Mouse (Mus musculus) neural tube, embryonic 13.5 days (tissue): ENCODE data around the gene St8sia1. TPM values are rescaled to one million over a fixed set of nuclear protein-coding genes. Genes with fewer than 3 reads are reported as not detected.
A peak's percentile ranks its signal among the peaks of the same experiment; 100 is the strongest.

Source experiments
- ATAC-seq: fragments of 200-750 bp; cut with Nextera tagmentation; 2 replicates; pipeline ENCODE4 v1.8.0; 2017; ENCODE audit warnings: low read depth, mild to moderate bottlenecking, moderate TSS enrichment, moderate library complexity
- H3K27ac ChIP-seq: fragments of 300-500 bp; sonication (generic); replicated peaks from 2 replicates; pipeline ENCODE4 v1.5.1; 2015; ENCODE audit warnings: moderate library complexity, mild to moderate bottlenecking, inconsistent platforms
- H3K27me3 ChIP-seq: fragments of 300-500 bp; sonication (generic); 2 replicates; pipeline ENCODE4 v1.6.1; 2015; ENCODE audit warnings: mild to moderate bottlenecking, inconsistent platforms
- H3K36me3 ChIP-seq: fragments of 300-500 bp; sonication (generic); 2 replicates; pipeline ENCODE4 v1.6.1; 2015; ENCODE audit warnings: mild to moderate bottlenecking, inconsistent platforms
- H3K4me1 ChIP-seq: fragments of 300-500 bp; sonication (generic); replicated peaks from 2 replicates; pipeline ENCODE4 v1.6.1; 2015; ENCODE audit warnings: inconsistent platforms
- H3K4me2 ChIP-seq: fragments of 300-500 bp; sonication (generic); 2 replicates; pipeline ENCODE4 v1.6.1; 2015; ENCODE audit warnings: inconsistent platforms, mild to moderate bottlenecking, moderate library complexity
- H3K4me3 ChIP-seq: fragments of 300-500 bp; sonication (generic); 2 replicates; pipeline ENCODE4 v1.5.1; 2015; ENCODE audit warnings: mild to moderate bottlenecking, inconsistent platforms
- H3K9ac ChIP-seq: fragments of 300-500 bp; sonication (generic); 2 replicates; pipeline ENCODE4 v1.6.1; 2015; ENCODE audit warnings: moderate library complexity, mild to moderate bottlenecking, inconsistent platforms
- H3K9me3 ChIP-seq: fragments of 300-500 bp; sonication (generic); 2 replicates; pipeline ENCODE4 v1.6.1; 2016; ENCODE audit warnings: inconsistent platforms
- WGBS: fragments of 180-500 bp; shearing (Covaris S2); methylation state at CpG from one replicate; pipeline ENCODE4 v1.1.7; 2015; 5-methylcytosine and 5-hydroxymethylcytosine counted together
- polyA plus RNA-seq: library from polyadenylated mRNA; unstranded; fragments of >200 nt; fragmentation: Nextera tagmentation; extraction: Ambion mirVana; gene quantifications from 2 replicates; pipeline ENCODE4 v1.2.1, GENCODE M21; 2015

St8sia1 gene
- polyA plus RNA-seq, 1 experiment from 2014 or later = 10.0 TPM

DNA sequence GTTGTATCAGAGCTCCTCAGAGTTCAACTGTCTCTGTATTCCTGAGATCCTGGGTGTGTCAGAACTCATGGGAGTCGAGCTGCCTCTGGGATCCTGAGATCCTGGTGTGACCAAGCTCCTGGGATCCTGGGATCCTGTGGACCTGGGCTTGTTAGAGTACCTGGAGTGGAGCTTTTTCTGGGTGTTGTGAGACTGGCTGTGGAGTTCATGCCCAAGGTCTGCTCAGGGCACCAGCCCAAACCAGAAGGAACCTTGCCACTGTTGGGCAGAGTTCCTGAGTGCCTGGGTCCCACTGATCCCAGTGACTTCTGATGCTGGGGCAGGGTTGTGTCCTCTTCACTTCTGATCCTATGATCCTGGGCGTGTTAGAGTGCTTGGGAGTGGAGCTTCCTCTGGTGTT is 8.0 kb upstream of the St8sia1 start:
- Histone ChIP-seq H3K27me3 (no peaks in the 10 kb centered on the region), H3K9ac (no peak overlapping the region), H3K4me1 (no peaks in the 10 kb centered on the region), H3K27ac (no peak overlapping the region), H3K9me3 (no peaks in the 10 kb centered on the region), H3K4me2 (no peak overlapping the region), H3K4me3 (no peak overlapping the region), H3K36me3 (no peaks in the 10 kb centered on the region)
- ATAC-seq = no peak
- 71% methylated on average over 2 of the region's 2 CpGs for WGBS

DNA sequence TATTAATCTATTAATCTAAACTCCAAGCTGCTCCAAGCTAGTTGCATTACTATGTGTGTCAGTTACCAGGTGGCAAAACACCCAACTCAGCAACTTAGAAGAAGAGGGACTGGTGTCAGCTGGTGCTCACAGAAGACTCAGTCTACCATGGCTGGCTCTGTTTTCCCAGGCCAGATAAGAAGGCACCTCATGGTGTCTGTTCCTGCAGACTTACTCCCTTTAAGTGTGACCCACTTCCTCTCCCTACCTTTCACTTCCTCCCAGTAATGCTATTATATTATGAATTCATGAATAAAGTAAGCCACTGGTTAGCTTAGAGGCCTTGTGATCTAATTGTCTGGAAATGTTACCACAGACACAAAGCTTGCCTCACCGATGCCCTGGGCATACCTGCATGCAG is 3.2 kb upstream of the St8sia1 start:
- no peaks in the 10 kb centered on the region for H3K36me3 ChIP-seq
- 95% methylated on average over 1 of the region's 1 CpGs for WGBS
- H3K27me3 ChIP-seq = no peaks in the 10 kb centered on the region
- ATAC-seq = no peak
- H3K9ac ChIP-seq = no peak overlapping the region
- H3K4me2 ChIP-seq = no peak overlapping the region
- no peak overlapping the region for H3K4me3 ChIP-seq
- no peaks in the 10 kb centered on the region for H3K9me3 ChIP-seq
- peaks cover 14% of the 10 kb centered on the region for H3K4me1 ChIP-seq
- no peak overlapping the region for H3K27ac ChIP-seq

DNA sequence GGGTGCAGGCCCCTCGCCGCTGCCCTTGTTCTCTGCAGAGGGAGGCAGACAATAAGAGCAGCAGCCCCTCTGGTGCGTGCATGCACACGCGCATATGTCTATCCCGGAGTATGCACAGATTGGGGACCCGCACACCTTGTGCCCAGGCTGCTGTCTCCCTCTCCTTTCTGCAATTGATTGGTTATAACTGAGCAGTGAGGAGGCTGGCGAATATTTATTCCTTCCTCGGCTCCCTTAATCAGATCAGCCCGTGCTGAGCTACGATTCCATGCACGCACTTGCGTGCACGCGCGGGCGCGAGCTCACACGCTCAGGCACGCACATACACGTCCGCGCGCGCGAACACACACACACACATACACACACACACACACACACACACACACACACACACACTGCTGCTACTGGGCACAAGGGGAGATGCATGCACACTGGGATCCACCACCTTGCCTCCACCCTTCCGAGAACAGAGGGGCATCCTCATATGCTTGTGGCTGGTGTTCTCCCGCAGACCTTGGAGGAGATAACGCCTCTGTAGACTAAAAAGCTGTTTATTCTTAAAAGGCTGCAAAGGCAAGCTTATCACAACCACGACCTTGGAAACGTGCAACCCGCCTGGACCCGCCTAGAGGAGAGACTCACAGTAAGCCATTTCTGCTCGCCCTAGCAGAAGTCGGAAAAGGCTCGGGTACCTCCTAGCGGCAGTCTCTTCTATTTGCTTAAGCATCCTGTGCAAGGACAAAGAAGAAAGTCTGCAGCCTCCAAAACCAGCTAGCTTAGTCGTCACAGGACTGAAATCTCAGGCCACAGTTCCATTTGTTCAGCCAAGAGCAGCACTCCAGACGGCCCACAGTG is 506 bp upstream of the St8sia1 start:
- H3K27me3 ChIP-seq = no peaks in the 10 kb centered on the region
- under 1% methylated on average over 38 of the region's 39 CpGs for WGBS
- H3K9ac ChIP-seq = peak overlapping the region; percentile 93
- peak overlapping the region; percentile 83 for H3K4me2 ChIP-seq
- peak overlapping the region; percentile 99 for H3K27ac ChIP-seq
- peak; percentile 91 for ATAC-seq
- H3K4me3 ChIP-seq = peak overlapping the region; percentile 78
- peaks cover 40% of the 10 kb centered on the region for H3K4me1 ChIP-seq
- H3K9me3 ChIP-seq = no peaks in the 10 kb centered on the region
- peaks cover 9% of the 10 kb centered on the region for H3K36me3 ChIP-seq

DNA sequence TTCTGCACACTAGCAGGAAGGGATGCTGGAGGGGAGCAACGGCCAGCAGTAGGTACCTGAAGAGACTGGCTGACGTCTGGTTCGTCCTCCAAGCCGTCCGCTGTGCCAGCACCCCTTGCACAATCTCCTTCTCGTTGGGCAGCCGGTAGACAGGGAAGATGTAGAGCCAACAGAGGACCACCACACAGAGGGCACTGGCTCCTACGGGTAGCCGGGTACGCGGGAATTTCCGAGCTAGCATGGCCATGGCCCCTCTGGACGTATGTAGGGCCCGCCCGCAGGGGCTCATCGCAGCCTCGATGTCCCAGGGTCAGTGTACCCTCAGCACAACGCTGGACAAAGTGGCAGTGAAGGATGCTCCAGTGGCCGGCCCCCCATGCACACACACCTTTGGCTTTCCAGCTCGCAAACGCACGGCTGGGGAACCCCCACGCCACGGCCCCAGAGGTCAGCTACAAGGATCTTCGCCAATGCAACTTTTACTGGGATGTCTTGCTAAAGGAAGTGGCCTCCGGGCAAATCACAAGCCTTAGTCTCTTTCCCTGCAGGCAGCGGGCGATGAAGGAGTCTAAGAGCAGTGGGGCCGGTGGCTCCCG is 674 bp downstream of the St8sia1 start:
- Histone ChIP-seq H3K4me2 (peak overlapping the region; percentile 83), H3K9me3 (no peaks in the 10 kb centered on the region), H3K27ac (peak overlapping the region; percentile 99), H3K4me3 (peak overlapping the region; percentile 78), H3K27me3 (no peaks in the 10 kb centered on the region), H3K4me1 (peaks cover 48% of the 10 kb centered on the region), H3K9ac (peak overlapping the region; percentile 93), H3K36me3 (peaks cover 11% of the 10 kb centered on the region)
- 14% methylated on average over 30 of the region's 30 CpGs for WGBS
- ATAC-seq = peak; percentile 15

DNA sequence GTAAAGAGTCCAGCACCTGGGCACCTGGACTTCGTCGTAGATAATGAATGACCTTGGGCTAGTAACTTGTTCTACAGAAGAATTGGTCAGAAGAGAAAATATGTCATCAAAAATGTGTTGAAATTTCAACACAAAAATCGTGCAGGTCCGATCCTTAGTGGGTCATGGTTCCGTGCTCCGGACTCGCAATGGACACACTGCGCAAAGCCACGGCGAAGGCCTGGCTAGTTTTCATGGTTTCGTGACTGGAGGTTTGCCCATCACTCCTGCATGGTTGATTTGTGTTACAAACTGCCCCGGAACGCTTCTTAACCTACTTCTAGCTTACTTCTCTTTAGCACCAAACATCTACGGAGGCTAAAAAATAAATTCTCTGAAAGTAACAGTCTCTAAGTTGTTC is 1.4 kb downstream of the St8sia1 start:
- peak overlapping the region; percentile 93 for H3K9ac ChIP-seq
- H3K27me3 ChIP-seq = no peaks in the 10 kb centered on the region
- peak overlapping the region; percentile 78 for H3K4me3 ChIP-seq
- peak overlapping the region; percentile 99 for H3K27ac ChIP-seq
- peak overlapping the region; percentile 83 for H3K4me2 ChIP-seq
- H3K4me1 ChIP-seq = peaks cover 54% of the 10 kb centered on the region
- no peaks in the 10 kb centered on the region for H3K9me3 ChIP-seq
- no peak for ATAC-seq
- peaks cover 17% of the 10 kb centered on the region for H3K36me3 ChIP-seq
- 75% methylated on average over 14 of the region's 14 CpGs for WGBS

DNA sequence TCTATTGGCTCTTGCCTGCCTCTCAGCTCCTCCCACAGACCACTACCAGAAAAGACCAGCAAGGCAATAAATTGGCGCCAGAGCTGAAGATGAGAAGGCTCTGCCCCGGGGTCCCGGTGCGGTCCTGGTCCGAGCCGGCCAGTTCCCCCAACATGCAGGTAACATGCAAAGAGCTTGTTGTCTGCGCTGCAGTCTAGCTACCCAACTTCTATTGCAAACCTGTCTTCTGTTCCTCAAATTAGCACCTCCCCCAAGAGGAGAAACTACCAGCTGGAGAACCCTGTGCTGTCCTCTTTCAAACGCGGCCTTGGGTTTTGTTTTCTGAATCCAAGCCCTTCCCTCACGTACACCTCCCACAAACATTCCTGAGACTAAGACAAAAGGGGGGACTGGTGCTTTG is 1.8 kb downstream of the St8sia1 start:
- Histone ChIP-seq H3K4me3 (peak overlapping the region; percentile 78), H3K4me1 (peaks cover 54% of the 10 kb centered on the region), H3K9me3 (no peaks in the 10 kb centered on the region), H3K4me2 (peak overlapping the region; percentile 83), H3K9ac (peak overlapping the region; percentile 93), H3K27me3 (no peaks in the 10 kb centered on the region), H3K27ac (0 out of 2 replicates have a peak overlapping the region, but pooled peaks have one; percentile 99), H3K36me3 (peaks cover 18% of the 10 kb centered on the region)
- ATAC-seq = no peak
- WGBS = 47% methylated on average over 10 of the region's 10 CpGs

DNA sequence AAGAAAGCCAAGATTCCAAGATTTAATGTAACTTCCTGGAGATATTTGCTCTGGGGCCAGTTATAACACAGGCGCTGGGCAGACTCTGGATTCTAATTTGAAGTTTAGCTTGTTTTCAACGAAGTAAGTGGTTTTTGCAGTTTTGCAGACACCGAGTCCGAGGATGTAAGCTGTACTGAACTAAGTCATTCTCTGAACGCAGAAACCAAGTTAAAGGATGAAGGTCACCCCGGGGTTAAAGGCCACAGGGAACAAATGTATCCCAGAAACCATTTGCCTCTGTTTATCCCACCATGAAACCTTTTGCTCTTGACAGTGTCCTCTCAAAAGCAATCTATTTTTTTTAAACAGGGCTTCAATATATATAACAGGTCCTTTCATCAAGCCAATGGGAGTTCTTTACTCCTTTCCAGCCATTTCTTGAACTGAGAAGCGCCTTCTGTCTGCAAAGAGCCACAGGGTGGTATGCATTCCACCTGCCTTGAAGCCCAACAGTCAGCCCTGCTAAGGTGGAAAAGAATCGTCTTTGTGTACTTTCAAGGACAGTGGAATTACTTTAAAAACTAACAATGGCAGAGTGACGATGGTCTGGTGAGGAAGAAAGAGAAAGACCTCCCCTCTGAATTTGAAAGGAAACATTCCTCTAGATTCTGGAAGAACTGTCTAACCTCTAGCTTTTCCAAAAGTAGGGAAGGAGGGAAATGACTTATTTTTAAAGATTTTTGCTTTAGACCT is 2.4 kb downstream of the St8sia1 start:
- no peak overlapping the region for H3K27ac ChIP-seq
- H3K36me3 ChIP-seq = peaks cover 18% of the 10 kb centered on the region
- H3K4me2 ChIP-seq = peak overlapping the region; percentile 83
- peak overlapping the region; percentile 93 for H3K9ac ChIP-seq
- no peak for ATAC-seq
- H3K9me3 ChIP-seq = no peaks in the 10 kb centered on the region
- H3K4me3 ChIP-seq = peak overlapping the region; percentile 78
- H3K4me1 ChIP-seq = peaks cover 54% of the 10 kb centered on the region
- H3K27me3 ChIP-seq = no peaks in the 10 kb centered on the region
- 62% methylated on average over 9 of the region's 9 CpGs for WGBS

DNA sequence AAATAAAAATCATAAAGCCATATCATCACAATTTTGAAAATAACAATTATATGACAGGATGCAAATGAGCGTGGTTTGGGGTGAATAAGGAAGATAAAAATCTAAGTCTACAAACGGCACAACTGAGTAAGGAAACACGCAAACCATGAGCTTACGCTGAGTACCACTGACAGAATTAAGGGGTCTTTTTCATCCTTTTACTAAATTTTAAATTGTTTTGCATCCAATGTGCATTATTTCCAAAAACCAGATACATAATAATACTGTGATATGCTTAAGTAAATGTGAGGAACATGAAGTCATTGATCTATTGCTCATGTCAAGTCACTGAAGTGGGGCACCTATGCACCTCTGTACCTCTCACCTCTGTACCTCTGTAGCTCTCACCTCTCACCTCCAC is 7.7 kb downstream of the St8sia1 start:
- no peak overlapping the region for H3K4me3 ChIP-seq
- 94% methylated on average over 4 of the region's 4 CpGs for WGBS
- no peaks in the 10 kb centered on the region for H3K9me3 ChIP-seq
- peaks cover 31% of the 10 kb centered on the region for H3K4me1 ChIP-seq
- H3K36me3 ChIP-seq = peaks cover 22% of the 10 kb centered on the region
- no peak for ATAC-seq
- no peak overlapping the region for H3K4me2 ChIP-seq
- H3K27me3 ChIP-seq = no peaks in the 10 kb centered on the region
- H3K9ac ChIP-seq = no peak overlapping the region
- H3K27ac ChIP-seq = no peak overlapping the region

DNA sequence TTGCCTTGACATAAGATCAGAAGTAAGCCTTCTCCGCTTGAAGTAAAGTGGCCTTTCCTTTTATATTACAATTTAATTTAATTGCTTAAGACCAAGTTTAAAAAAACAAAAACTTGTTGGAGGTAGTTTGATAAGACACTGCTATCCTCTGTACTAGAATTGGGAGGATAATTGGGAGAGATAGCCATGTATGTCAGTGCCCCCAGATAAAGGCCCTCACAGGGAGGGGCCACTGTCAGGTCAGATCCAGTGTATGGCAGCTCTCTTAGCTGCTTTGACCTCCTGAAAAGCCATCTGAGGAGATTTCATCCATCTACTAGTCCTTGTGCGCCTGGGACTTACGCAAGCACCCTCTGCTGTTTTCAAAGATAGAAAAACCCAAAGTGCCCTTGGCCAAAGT is 9.0 kb downstream of the St8sia1 start:
- no peak overlapping the region for H3K9ac ChIP-seq
- WGBS = 95% methylated on average over 3 of the region's 3 CpGs
- H3K36me3 ChIP-seq = peaks cover 19% of the 10 kb centered on the region
- peaks cover 22% of the 10 kb centered on the region for H3K4me1 ChIP-seq
- no peak overlapping the region for H3K4me2 ChIP-seq
- H3K9me3 ChIP-seq = no peaks in the 10 kb centered on the region
- H3K4me3 ChIP-seq = no peak overlapping the region
- H3K27me3 ChIP-seq = no peaks in the 10 kb centered on the region
- H3K27ac ChIP-seq = no peak overlapping the region
- no peak for ATAC-seq

DNA sequence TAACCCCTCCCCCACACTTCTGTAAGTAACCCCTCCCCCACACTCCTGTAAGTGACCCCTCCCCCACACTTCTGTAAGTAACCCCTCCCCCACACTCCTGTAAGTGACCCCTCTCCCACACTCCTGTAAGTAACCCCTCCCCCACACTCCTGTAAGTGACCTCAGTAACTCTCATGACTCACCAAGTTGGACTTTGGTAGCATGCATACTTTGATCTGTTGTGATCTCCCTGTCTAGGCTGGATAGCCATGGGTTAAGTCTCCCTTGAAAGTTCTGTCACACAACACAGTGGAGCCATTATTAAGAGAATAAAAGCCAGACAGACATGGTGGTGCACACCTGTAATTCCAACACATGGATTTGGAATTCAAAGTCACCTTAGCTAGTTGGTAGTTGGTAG is 11.1 kb downstream of the St8sia1 start:
- Histone ChIP-seq H3K36me3 (peaks cover 9% of the 10 kb centered on the region; the same call in 1 of the 2 replicates), H3K4me3 (no peak overlapping the region), H3K4me2 (no peak overlapping the region), H3K4me1 (peaks cover 20% of the 10 kb centered on the region), H3K27ac (no peak overlapping the region), H3K27me3 (no peaks in the 10 kb centered on the region), H3K9me3 (no peaks in the 10 kb centered on the region), H3K9ac (no peak overlapping the region)
- ATAC-seq = no peak

DNA sequence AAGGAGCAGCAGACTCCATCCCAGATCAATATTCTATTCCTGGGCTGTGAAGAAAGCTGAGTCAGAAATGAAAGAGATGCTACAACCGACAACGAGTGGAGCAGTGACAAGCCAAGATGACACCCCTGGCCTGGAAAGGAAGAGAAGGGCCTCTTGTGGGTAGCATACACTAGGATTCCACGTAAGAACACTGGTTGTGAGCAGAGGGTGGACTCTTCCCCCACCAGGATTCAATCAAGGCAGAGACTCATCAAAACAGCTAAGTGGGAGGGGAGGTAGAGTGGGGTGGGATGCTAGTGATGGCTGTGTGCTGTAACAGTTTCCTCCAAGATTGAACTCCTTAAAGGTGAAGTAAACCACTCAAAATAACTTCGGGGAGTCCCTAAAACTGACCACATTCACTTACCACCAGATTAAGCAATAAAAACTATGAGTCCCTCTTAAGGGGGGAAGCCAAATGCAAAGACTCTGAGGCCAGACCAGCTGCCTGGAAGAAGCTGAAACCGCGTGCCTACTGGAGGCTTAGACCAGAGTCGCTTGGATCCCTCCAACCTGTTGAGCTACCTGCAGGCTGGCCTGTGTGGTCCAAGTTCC is 11.8 kb downstream of the St8sia1 start:
- WGBS = 93% methylated on average over 7 of the region's 7 CpGs
- Histone ChIP-seq H3K9me3 (no peaks in the 10 kb centered on the region), H3K27me3 (no peaks in the 10 kb centered on the region), H3K4me3 (no peak overlapping the region), H3K4me1 (peaks cover 18% of the 10 kb centered on the region), H3K27ac (no peak overlapping the region), H3K4me2 (no peak overlapping the region), H3K36me3 (peaks cover 4% of the 10 kb centered on the region; the same call in 1 of the 2 replicates), H3K9ac (no peak overlapping the region)
- no peak for ATAC-seq
